Mouse (Mus musculus): ENCODE data around the gene Yap1.

GRCm38 (mm10) chr9:7987119-7987518, 17.3 kb downstream of the Yap1 start:
- no peak for TF ChIP-seq POLR2A (IDR thresholded peaks at IDR 0.05; ENCODE audit: insufficient read depth, low read depth, low read length)
- TF ChIP-seq CTCF (IDR thresholded peaks at IDR 0.05; ENCODE audit: insufficient read depth, low read depth, low read length), result no peak

All from olfactory bulb, adult 2 months (tissue).